Mouse (Mus musculus): ENCODE data around the gene Bsnd. TPM values are rescaled to one million over a fixed set of nuclear protein-coding genes. Genes with fewer than 3 reads are reported as not detected.

Bsnd gene
- total RNA-seq, 4 experiments from 2014 or later = not detected

Other genes starting within 250 kb of the Bsnd start
- gene Usp24, start 176.1 kb downstream of the Bsnd start, total RNA-seq (2022) = 10 to 100 TPM; 46.9 to 59.1 (median 53.0) TPM
- not detected for gene Pcsk9, start 28.0 kb downstream of the Bsnd start, total RNA-seq (2022)
- gene Dhcr24, start 68.8 kb upstream of the Bsnd start, total RNA-seq (2022) = 1 to 10 TPM; 1.7 to 2.0 (median 1.8) TPM
- gene Lexm, start 125.0 kb upstream of the Bsnd start, total RNA-seq (2022) = not detected
- gene Ttc22, start 130.1 kb upstream of the Bsnd start, total RNA-seq (2022) = under 1 TPM in 2 of 4 experiments, not detected in 2; 0.11 to 0.16 TPM
- gene Pars2, start 158.8 kb upstream of the Bsnd start, total RNA-seq (2022) = 1 to 10 TPM; 3.9 to 5.7 (median 5.3) TPM
- 10 to 100 TPM; 17.1 to 20.9 (median 19.0) TPM for gene Ttc4, start 186.7 kb upstream of the Bsnd start, total RNA-seq (2022)
- 1 to 10 TPM in 1 of 4 experiments, under 1 TPM in 3; 0.25 to 1.7 (median 0.40) TPM for gene Mroh7, start 238.6 kb upstream of the Bsnd start, total RNA-seq (2022)
- under 1 TPM; 0.14 to 0.47 (median 0.19) TPM for gene Fam151a, start 241.6 kb upstream of the Bsnd start, total RNA-seq (2022)